Mouse (Mus musculus): ENCODE results near the gene Tecta.

The Tecta gene

DNA sequence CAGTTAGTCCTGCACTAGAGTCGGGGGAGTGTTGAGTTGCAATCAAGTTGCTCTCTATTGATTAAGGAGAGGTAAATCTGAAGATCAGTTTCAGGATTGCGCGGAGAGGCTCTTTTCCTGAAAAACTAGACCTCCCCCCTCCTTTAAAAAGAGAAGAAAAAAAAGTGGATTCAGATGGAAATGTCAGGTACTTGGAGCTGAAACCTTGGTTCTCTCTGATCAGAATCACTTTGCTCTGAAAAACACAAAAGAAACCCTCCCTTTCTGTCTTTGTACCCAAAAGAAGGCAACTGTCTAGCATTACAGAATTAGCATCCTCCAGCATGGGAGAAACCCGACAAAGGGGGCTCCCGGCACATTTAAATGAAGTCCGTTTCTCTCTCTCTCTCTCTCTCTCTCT, at the start of gene Tecta:
Gene Tecta, minus strand, starts transcription at position 101 of the 400 bp plus-strand sequence.
- DNase-seq (ENCODE audit: low read depth): no peak

DNA sequence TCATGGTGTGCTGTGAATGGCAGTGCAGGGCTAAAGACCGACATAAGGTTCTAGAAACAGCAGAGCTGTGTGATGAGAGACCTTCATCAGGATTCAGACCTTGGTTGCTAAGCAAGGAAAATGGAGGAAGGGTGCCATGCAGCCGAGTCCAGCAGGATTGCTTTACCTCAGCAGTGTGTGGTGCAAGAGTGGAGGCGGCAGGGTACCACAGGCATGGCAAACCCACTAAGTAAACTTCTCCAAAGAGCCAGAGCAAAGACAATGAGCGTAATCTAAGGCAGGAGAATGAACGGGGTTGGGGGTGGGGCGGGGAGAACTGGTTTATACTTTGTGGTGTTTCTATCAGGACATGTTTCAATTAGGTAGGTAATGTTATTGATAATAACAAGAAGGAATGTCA, 49.3 kb upstream of the Tecta start:
- no peak for DNase-seq (ENCODE audit: low read depth)

DNA sequence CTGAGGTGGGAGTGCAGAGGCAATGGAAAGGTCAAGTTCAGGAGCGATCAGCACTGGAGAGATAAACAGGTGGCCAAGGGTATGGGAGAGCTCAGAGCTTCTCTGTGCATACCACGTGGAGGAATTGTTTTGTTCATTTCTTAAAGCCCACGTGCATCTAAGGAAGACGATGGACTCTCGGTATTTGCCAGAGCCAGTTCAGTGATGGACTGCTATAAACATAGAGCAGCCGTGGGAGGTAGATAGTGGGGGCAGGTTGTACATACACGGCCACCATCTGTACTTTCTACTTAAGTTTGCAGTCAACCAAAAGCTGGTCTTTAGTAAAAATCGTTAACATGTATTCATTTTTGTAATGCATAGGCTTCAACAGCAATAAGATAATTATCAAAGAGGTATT, 42.4 kb upstream of the Tecta start:
- DNase-seq (ENCODE audit: low read depth): no peak

DNA sequence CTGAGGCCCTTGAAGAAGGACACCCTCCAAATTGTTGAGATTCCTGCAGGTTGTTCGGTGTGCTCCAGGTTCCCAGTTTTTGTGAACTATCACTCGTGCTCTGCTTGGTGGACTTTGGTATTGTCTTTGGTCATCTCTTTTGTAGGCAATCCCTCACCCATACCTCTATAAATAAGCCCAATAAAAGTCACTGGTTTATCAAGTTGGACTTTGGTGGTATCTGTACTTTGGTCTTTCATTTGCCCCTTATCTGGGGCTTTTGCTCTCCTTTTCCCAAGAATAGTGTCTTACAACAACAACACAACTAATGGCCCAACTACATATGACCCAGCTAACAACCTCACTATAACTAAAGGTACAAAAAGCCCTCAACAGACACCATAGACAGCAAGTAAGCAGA, 41.5 kb upstream of the Tecta start:
- DNase-seq (ENCODE audit: low read depth): no peak

DNA sequence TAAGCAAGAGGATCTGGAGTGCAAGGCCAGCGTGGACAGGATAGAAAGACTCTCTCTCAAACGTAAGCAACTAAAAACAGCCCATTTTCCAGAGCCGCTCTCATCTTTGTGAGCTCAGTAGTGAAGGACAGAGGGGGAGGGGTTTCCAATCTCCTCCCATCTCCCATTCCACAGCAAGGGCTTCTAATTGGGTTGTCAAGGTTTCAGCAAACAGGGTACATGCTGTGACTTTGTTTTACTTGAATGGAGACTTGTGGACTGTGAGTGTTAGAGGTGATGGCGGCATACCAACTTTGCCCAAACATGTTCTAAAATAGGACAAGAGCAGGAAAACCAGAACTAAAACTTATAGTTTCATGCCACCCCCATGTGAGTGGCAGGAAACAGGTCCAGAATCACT, 39.7 kb upstream of the Tecta start:
- DNase-seq (ENCODE audit: low read depth): no peak

DNA sequence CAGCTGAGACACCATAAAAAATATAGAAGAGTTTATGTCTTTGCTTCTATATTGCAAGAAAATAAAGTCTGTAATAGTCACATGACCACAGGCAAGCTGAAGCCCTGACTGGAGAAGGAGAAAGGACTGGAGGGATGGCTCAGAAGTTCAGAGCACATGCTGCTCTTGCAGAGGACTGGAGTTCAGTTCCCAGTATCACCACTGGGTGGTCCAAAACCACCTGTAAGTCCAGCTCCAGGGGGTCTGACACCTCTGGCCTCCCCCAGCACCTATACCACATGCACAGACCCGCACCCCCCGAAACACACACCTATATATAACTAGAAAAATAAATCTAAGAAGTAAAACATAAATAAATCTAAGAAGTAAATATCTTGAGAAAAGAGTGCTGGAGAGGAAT, 32.4 kb upstream of the Tecta start:
- no peak for DNase-seq (ENCODE audit: low read depth)

DNA sequence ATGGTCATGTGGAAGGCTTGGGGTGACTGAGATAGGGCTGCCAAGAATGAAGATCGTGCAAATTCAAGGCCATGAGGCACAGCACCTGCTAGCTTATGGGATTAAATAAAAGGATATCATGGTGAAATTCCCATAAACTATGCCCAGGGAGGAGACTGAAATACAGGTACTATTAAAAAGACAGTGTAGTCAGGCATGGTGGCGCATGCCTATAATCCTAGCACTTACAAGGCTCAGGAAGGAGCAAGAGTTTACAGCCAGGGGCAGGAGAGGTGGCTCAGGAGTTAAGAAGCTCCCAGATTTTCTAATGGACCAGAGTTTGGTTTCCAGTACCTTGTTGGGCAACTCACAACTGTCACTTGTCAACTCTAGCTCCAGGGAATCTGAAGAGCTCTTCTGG, 31.9 kb upstream of the Tecta start:
- no peak for DNase-seq (ENCODE audit: low read depth)

DNA sequence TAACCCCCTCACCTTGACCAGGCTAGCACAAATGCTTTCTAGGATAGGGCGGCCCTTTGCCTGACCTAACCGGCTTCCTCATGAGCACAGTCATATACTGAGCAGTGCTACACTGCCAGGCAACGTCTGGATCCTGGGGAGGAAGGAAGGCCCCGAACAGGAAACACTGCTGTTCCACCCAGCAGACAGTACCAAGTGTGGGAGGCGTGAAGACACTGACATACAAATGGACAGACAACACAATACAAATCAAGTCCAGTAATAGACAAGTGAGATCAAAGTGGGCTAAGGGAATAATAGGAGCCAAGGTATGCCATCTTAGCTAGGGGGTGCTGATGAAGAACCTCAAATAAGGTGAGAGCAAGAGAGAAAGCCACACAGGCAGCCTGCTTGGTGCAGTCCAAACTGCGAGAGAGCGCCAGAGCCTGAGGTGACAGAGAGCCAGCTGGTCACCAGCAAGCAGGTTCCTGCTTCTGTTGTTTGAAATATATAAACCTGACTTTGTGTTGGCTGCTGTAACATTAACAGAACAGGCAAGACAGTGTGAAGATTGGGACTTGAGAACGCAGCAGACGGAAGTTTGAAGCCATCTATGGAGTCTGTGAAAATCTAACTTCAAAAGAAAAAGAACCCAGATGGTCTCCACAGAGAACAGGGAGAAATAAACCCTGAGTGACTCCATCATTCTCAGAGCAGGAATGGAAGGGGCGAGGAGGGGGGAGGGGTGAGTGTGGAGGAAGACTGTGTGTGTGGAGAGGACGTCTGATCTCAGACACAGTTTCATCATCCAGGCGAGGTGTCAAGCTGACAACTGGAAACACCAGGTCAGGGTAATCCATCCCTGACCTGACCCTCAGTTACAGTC, 28.6 kb upstream of the Tecta start:
- DNase-seq (ENCODE audit: low read depth): no peak

DNA sequence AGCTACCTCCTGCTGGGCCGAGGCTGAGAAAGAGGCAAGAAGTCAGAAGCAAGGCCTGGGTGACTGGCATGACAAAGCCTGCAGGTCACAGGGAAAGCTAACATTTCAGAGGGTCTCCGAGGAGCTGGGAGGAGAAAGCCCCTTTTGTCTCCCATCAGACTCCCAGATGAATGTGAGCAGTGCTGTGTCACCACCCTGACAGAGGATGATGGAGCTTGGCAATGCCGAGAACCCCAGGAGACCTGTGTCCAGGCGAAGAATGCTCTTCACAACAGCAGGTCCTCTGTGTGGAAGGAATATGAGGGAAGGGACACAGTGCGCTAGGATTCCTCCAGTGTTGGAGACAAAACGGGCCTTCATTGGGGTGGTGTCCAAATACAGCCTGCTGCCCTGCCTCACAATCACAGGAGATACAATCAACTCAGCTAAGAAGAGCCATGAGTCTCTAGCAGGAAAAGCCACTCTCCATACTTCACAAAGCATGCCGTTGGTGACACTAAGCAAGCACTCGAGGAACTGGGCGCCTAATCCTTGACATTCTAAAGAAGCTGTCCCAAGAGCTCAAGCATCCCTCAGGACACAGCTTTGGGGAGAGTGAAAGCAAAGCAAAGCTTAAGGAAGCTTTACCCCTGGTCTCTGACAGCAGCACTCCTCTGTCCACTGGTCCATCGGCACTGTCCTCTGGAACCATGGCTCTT, 27.1 kb upstream of the Tecta start:
- DNase-seq (ENCODE audit: low read depth): no peak

DNA sequence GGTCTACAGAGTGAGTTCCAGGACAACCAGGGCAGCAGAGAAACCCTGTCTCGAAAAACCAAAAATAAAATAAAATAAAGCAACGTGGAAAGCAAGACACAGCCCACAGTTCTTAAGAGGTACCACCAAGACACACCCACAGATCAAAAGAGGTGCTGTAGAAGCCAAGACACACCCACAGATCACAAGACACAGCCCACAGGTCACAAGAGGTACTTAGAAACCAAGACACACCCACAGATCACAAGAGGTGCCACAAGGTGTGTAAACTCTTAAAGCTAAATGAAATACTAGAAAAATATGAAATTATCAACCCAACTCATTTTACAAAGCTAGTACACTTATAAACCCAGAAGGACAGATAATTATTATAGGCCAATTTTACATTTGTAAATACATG, 23.9 kb upstream of the Tecta start:
- DNase-seq (ENCODE audit: low read depth): no peak

DNA sequence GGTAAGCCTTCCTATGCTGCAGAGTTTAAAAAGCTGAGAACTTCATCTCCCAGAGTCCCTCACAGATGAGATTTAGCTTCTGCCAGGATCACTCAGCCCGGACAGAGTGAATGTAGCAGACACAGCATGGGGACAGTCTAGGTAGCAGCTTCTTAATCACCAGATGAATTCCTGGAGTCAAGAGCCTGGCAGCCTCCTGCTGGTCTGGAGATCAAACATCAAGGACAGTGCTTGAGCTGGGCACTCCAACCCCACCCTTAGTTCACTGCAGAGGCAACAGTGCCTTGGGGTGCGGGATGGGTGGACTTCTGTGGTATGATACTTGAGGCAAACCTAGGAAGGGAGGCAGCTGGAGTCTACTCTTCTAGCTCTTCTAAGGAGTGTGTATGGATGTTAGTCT, 20.0 kb upstream of the Tecta start:
- no peak for DNase-seq (ENCODE audit: low read depth)

DNA sequence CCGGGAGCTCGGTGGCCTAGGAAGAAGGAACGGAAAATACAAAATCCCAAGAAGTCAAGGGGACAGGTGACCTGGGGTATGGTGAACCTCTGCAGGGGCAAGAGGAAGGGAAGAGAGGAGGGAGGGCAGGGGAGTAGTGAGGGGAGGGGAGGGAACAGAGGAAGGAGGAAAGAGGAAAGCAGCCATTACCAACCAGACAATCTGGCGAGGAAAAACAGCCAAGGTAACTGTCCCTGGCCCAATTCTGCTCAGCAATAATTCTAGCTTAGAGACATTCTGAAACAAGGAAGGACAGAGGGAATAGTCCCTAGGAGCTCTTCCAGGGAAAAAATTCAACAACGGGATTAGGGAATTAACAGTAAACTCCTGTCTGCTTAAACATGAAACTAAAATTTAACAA, 19.1 kb upstream of the Tecta start:
- no peak for DNase-seq (ENCODE audit: low read depth)

DNA sequence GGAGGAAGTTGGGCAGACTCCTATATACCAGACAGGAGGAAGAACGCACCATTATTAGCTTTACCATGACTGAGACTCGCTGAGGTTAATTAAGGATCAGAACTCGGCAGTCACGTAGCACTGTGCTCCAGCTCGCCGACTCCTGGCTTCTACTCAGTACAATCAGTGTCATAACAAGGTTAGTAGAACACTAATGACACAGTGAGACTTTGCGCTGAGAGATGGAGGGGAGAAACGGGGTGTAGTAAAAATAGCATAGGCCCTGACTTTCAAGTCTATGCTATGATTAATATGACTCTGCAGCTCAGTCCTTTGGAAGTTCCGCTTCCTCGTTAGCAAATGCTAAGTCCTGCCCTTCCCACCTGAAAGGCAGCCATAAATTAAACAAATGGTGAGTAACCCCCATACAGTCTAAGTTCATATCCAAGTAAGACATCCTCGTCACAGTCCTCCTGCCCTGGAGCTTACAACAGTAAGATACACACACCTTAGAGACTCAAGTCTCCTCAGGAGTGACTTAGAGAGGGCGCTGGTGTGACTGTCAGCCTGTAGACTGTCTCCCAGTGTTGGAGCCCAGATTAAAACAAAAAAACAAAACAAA, 17.7 kb upstream of the Tecta start:
- no peak for DNase-seq (ENCODE audit: low read depth)

DNA sequence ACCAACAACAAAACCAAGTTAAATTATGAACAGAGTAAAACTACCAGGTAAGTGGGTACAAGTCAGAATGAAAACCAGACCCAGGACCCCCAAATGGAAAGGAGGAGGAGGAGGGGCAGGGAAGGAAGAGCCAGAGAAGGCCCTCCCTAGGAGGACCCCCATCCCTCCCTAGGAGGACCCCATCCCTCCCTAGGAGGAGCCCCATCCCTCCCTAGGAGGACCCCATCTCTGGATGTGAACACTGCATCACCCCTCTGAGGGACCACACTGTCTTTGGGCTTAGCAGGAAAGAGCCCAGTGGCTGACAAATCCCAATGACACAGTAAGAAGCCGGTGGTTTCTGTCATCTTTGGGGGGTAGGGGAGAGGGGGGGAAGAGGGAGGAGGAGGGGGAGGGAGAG, 15.5 kb upstream of the Tecta start:
- no peak for DNase-seq (ENCODE audit: low read depth)

DNA sequence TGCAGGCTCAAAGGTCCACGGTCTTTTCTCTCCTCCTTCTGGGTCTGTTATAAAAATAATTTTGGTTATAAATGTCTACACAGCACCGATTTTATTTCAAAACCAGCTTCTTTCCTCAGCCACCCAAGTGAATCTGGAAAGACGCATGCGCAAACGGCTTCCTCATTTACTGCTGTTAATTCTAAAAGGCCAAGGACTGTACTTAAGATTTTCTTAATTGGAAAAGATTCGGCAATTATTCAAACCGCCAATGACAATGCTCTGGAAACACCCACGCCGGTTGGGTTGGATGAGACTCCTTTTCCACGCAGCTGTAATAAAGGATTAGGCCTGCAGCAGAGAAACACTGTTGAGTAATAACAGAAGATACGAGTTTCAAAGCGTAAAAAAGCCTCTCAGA, 13.6 kb upstream of the Tecta start:
- no peak for DNase-seq (ENCODE audit: low read depth)

DNA sequence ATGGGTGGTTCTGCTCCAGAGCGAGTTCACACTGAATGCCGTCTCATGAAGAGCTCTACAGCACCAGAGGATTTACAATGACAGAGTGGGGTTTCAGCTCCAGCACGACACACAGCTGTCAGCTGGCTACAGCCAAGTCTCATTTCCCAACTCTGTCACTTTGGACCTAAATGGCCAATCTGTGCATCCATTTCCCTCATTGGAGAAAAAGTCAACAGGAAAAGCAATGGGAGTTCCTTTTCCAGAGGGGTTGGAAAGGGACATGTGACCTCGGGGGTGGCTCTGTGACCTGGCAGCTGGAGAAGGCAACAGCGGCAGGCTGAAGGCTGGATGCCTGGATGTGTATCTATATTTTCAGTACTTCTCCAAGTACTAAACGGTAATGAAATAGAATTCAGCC, 11.6 kb upstream of the Tecta start:
- DNase-seq (ENCODE audit: low read depth): no peak

DNA sequence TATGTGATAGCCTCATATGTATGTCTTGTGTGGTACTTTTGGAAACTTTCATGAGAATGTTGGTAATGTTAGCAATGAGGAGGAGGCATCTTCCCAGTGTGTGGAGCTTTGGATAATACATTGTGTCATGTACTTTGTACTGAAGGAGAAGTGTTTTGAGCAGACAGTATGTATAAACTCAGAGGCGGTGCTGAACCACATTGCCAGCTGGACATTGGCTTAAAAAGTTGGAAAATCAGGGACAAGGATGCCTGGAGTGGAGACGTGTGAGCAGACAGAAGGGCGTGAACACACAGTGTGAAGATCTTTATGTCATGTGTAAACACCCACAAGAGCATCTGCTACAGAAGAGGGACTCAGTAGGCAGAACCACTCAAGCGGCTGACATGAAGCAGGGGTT, 6.0 kb upstream of the Tecta start:
- no peak for DNase-seq (ENCODE audit: low read depth)

DNA sequence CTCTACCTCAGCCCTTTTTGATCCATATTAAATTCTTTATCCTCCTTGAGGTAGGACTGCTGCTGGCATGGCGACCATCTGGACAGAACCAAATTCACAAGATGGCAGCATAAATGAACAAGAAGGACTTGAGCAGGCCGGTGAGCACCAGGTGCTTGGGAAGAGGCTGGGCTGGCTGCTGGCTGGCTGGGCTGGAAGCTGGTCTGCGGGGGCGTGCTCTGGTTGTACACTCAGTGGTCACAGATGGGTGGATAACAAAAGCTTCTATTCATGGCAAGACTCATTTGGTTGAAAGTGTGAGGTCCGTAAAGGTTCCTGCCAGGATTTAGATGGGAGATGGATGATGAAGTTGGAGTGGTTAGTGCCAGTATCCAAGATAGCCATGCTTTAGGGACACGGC, 1.8 kb upstream of the Tecta start:
- no peak for DNase-seq (ENCODE audit: low read depth)

DNA sequence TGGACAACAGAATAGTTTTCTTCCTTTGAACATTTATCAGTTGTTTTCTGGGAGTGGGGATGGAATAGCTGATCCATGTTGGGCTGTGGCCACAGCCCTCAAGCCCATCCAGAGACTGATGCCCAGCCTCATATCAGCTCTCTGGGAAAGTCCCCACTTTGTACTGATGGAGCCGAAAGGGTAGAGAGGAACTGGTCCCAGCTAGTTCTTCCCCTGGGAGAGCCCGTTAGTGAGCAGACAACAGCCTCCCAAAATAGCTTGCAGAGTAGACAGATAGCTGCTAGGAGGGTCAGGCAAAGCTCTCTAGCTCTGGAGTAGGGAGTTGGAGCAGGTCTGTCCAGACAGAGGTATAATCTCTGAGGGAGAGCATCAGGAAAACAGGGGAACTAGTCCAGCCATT, 3.6 kb downstream of the Tecta start:
- DNase-seq (ENCODE audit: low read depth): no peak

DNA sequence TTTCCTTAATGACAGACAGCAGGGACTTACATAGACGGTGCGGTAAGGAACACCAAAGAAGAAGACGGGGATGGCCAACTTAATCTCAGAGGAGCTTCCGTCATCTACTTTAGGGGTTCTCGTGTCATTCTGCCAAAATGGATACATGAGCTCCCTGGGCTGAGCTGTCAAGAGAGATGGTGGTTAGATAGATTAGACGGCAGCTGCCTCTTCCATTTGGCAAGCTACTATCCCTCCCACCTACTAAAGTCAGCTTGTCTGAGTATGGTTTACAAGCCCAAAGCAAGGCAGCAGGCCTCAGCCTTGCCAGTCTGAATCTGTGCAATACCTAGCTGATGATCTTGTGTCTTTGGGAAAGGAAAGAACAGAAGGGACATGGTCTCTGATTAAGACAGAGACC, 4.8 kb downstream of the Tecta start:
- DNase-seq (ENCODE audit: low read depth): no peak

DNA sequence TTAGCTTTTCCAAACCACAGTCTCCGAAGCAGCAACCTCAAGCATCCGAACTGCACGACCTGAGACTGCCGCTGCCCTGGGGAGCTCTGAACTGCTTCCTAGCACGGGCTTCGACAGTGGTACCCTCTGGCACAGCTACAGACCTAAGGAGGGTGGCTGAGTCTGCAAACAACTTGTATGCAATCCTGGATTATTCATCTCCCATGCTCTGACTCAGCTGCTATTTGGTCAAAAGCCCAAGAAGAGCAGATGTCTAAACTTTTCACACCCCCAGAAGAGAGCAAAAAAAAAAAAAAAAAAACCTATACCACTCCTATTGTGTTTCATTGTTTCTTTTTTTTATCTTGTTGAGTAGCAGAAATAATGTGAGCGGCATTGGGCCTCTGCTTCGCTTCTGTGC, 5.4 kb downstream of the Tecta start:
- no peak for DNase-seq (ENCODE audit: low read depth)

DNA sequence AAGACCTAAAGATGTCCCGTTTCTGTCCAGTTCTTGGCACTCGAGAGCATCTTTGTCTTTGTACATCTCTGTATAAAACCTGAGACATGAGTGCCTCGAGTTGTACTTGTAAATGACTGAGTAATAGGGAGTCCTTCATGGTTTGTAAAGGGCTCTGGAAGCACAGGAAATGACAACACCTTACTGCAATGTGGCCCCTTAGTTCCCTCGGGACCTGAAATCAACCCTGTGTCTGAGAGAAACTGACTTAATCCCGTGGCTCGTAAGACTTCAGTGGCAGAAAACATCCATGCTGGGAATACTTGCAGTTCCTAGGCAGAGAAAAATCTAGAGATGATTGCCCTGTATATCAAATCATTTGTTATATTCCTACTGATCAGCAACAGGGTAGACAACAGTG, 6.8 kb downstream of the Tecta start:
- no peak for DNase-seq (ENCODE audit: low read depth)

DNA sequence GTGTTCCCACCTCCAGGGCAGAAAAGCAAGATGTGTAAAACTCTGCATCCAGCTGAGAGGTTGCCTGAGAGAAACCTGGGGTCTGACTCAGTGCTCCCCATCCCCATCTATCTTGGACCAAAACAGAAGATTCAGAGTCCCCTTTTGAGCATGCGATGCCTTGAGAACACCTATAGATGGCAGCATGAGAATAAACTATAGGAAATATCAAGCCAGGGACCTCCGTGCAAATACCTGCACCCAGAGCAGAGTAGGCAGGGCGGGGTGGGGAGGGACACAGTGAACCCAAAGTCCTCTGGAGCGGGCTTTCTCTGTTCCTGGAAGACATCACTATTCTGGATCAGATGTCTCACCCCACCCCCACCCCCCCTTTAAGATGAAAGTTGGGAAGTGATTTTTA, 11.2 kb downstream of the Tecta start:
- no peak for DNase-seq (ENCODE audit: low read depth)
